Mouse (Mus musculus): ENCODE data around the gene Olfr548-ps1. TPM values are rescaled to one million over a fixed set of nuclear protein-coding genes. Genes with fewer than 3 reads are reported as not detected.
"Not testable (repeated sequence)": the region's sequence is repeated elsewhere in the genome, so short reads cannot be mapped to it uniquely, and the experiment has no call there.

Gene Olfr548-ps1
- polyA plus RNA-seq (2015; fragmentation: Nextera tagmentation; extraction: Ambion mirVana), result not detected in 2 replicates

GRCm38 (mm10) chr7:102540596-102540995, at the start of gene Olfr548-ps1:
Olfr548-ps1 (plus strand) TSS chr7:102540896.
- no peaks in the 10 kb centered on the region for H3K36me3 ChIP-seq (ENCODE audit: poor library complexity, severe bottlenecking)
- H3K27ac ChIP-seq, result no peak within 1 kb of the TSS
- H3K27me3 ChIP-seq, result no peaks in the 10 kb centered on the region
- H3K4me1 ChIP-seq, result no peaks in the 10 kb centered on the region
- 86% methylated on average over 2 of the region's 2 CpGs for WGBS
- no peak within 1 kb of the TSS for H3K4me3 ChIP-seq
- H3K9ac ChIP-seq, result no peak within 1 kb of the TSS
- ATAC-seq, result no peak
- no peak within 1 kb of the TSS for H3K4me2 ChIP-seq
- H3K9me3 ChIP-seq (replicated peaks), result no peaks in the 10 kb centered on the region

- not testable (repeated sequence) for ATAC-seq
Observed at GRCm38 (mm10) chr7:102494416-102494815, 46.3 kb upstream of the Olfr548-ps1 start.

DNA sequence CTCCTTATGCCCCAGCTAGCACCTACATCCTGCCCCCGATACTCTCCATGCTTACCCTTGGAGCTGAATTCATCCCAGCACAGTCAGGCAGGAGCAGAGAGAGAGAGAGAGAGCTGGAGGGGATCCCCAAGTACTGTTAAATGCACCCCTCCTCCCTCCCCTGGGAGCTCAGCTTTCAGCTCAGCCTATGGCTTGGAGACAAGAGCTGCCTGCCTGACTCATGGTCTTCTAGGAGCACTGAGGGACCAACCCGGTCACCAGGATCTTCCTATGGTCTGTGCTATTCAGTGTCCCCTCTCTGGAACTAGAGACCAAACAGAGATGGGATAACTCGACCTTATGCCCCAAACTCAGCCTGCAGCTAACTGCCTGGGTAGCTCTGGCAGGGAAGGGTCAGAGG, 41.2 kb upstream of the Olfr548-ps1 start, which contains the start of gene Olfr545:
Gene Olfr545, minus strand, starts transcription at position 101 of the 400 bp plus-strand sequence.
- no peaks in the 10 kb centered on the region for H3K4me1 ChIP-seq
- 71% methylated on average over 3 of the region's 3 CpGs for WGBS
- H3K36me3 ChIP-seq (ENCODE audit: poor library complexity, severe bottlenecking), result no peaks in the 10 kb centered on the region
- no peak within 1 kb of the TSS for H3K27ac ChIP-seq
- H3K27me3 ChIP-seq, result no peaks in the 10 kb centered on the region
- H3K9me3 ChIP-seq (replicated peaks), result no peaks in the 10 kb centered on the region
- no peak within 1 kb of the TSS for H3K4me3 ChIP-seq
- no peak within 1 kb of the TSS for H3K4me2 ChIP-seq
- H3K9ac ChIP-seq, result no peak within 1 kb of the TSS
- ATAC-seq, result no peak

More at GRCm38 (mm10) chr7:102494416-102494815, 46.3 kb upstream of the Olfr548-ps1 start:
- not testable (repeated sequence) for H3K4me3 ChIP-seq; H3K4me1 ChIP-seq; H3K4me2 ChIP-seq; H3K9me3 ChIP-seq (replicated peaks); H3K27ac ChIP-seq; H3K9ac ChIP-seq; H3K36me3 ChIP-seq (ENCODE audit: poor library complexity, severe bottlenecking); H3K27me3 ChIP-seq
- 60% methylated on average over 6 of the region's 7 CpGs for WGBS

DNA sequence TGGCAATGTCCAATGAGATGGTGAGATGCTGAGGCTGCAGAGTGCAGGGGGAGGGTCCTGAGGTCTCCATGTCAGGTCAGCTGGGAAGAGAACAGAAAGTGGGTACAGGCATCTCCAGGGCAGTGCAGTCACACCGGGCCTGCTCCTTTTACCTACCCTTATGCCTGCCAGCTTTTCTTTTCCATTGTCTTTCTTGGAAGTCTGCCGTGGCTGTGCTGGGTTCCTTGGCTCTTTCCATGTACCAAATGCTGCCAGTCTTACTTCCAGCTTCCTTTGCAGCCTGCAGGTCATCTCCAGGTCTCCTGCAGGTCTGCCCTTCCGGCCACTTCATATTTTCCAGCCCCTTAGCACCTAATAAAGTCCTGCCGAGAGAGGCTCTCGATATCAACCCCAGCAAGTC, 38.7 kb upstream of the Olfr548-ps1 start:
- Histone ChIP-seq H3K27me3 (no peaks in the 10 kb centered on the region), H3K4me2 (no peak overlapping the region), H3K4me3 (no peak overlapping the region), H3K4me1 (no peaks in the 10 kb centered on the region), H3K36me3 (ENCODE audit: poor library complexity, severe bottlenecking) (no peaks in the 10 kb centered on the region), H3K27ac (no peak overlapping the region), H3K9ac (no peak overlapping the region), H3K9me3 (replicated peaks) (no peaks in the 10 kb centered on the region)
- ATAC-seq, result no peak
- WGBS, result 87% methylated on average over 5 of the region's 5 CpGs

- 51% methylated on average over 3 of the region's 3 CpGs for WGBS
- peak; percentile 89 for ATAC-seq
- H3K4me2 ChIP-seq, result no peak overlapping the region
Observed at GRCm38 (mm10) chr7:102506848-102507247, 33.8 kb upstream of the Olfr548-ps1 start.

GRCm38 (mm10) chr7:102508066-102508465, 32.6 kb upstream of the Olfr548-ps1 start:
- Histone ChIP-seq H3K4me2 (no peak overlapping the region), H3K27me3 (0 out of 2 replicates have a peak, but pooled peaks cover 5% of the 10 kb centered on the region), H3K27ac (no peak overlapping the region), H3K9me3 (replicated peaks) (no peaks in the 10 kb centered on the region), H3K4me1 (no peaks in the 10 kb centered on the region), H3K36me3 (ENCODE audit: poor library complexity, severe bottlenecking) (no peaks in the 10 kb centered on the region), H3K9ac (no peak overlapping the region), H3K4me3 (no peak overlapping the region)
- no peak for ATAC-seq
- WGBS, result 90% methylated on average over 9 of the region's 9 CpGs

More at GRCm38 (mm10) chr7:102506848-102507247, 33.8 kb upstream of the Olfr548-ps1 start:
- Histone ChIP-seq H3K9ac (no peak overlapping the region), H3K4me1 (no peaks in the 10 kb centered on the region), H3K27ac (no peak overlapping the region), H3K4me3 (no peak overlapping the region), H3K27me3 (0 out of 2 replicates have a peak, but pooled peaks cover 5% of the 10 kb centered on the region), H3K9me3 (replicated peaks) (no peaks in the 10 kb centered on the region), H3K36me3 (ENCODE audit: poor library complexity, severe bottlenecking) (no peaks in the 10 kb centered on the region)

DNA sequence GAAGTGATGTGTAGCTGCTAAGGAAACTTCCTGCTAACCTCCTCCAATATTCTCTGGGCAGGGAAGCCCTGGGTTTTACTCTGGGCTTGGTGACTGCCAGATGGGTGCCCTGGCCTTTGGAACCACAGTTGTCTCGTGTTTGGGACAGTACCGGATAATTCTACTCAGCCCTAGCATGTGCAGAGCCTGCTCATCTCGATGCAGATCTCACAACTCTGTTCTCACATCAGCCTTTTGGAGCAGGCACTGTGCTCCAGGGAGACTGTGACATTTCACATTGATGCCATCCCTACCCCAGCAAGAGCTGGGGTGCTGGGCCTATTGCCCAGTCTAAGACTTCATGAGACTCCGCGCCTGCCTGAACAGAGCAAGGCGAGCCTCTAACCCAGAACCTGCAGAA, 32.0 kb upstream of the Olfr548-ps1 start:
- no peaks in the 10 kb centered on the region for H3K4me1 ChIP-seq
- 88% methylated on average over 6 of the region's 6 CpGs for WGBS
- H3K9ac ChIP-seq, result no peak overlapping the region
- no peaks in the 10 kb centered on the region for H3K9me3 ChIP-seq (replicated peaks)
- ATAC-seq, result no peak
- peaks cover 7% of the 10 kb centered on the region; the same call in 1 of the 2 replicates for H3K27me3 ChIP-seq
- no peak overlapping the region for H3K4me2 ChIP-seq
- no peak overlapping the region for H3K4me3 ChIP-seq
- H3K27ac ChIP-seq, result no peak overlapping the region
- no peaks in the 10 kb centered on the region for H3K36me3 ChIP-seq (ENCODE audit: poor library complexity, severe bottlenecking)

GRCm38 (mm10) chr7:102509726-102510125, 31.0 kb upstream of the Olfr548-ps1 start:
- Histone ChIP-seq H3K4me3 (no peak overlapping the region), H3K9me3 (replicated peaks) (no peaks in the 10 kb centered on the region), H3K9ac (no peak overlapping the region), H3K27me3 (peaks cover 15% of the 10 kb centered on the region; the same call in 1 of the 2 replicates), H3K4me1 (no peaks in the 10 kb centered on the region), H3K27ac (no peak overlapping the region), H3K36me3 (ENCODE audit: poor library complexity, severe bottlenecking) (no peaks in the 10 kb centered on the region), H3K4me2 (no peak overlapping the region)
- ATAC-seq, result no peak
- whole genome bisulfite sequencing, result 69% methylated on average over 7 of the region's 7 CpGs

DNA sequence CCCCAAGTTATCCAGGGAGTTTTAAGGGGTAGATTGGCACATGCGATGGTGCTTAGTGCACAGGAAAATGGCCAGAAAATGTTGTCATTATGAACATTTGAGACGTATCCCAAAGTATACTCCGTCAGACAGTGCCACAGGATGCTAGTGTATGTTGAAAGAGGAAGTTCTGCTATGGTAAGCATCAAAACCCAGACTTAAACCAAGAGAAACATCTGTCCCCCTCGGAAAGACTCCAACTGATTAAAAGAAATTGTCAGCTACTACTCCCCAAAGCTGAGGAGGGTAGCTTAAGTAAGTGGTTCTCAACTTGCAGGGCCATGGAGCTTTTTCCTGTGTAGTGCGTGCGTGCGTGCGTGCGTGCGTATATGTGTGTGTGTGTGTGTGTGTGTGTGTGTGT, 28.8 kb upstream of the Olfr548-ps1 start:
- no peaks in the 10 kb centered on the region for H3K9me3 ChIP-seq (replicated peaks)
- no peak overlapping the region for H3K27ac ChIP-seq
- no peak overlapping the region for H3K4me3 ChIP-seq
- WGBS, result 93% methylated on average over 10 of the region's 10 CpGs
- H3K4me2 ChIP-seq, result no peak overlapping the region
- peaks cover 15% of the 10 kb centered on the region; the same call in 1 of the 2 replicates for H3K27me3 ChIP-seq
- H3K36me3 ChIP-seq (ENCODE audit: poor library complexity, severe bottlenecking), result no peaks in the 10 kb centered on the region
- 0 out of 2 replicates have a peak, but pooled peaks cover 10% of the 10 kb centered on the region for H3K4me1 ChIP-seq
- H3K9ac ChIP-seq, result no peak overlapping the region
- ATAC-seq, result no peak

GRCm38 (mm10) chr7:102512814-102513435, 27.8 kb upstream of the Olfr548-ps1 start:
- Histone ChIP-seq H3K4me1 (peaks cover 18% of the 10 kb centered on the region; the same call in 1 of the 2 replicates), H3K27me3 (peaks cover 15% of the 10 kb centered on the region; the same call in 1 of the 2 replicates), H3K27ac (no peak overlapping the region), H3K36me3 (ENCODE audit: poor library complexity, severe bottlenecking) (no peaks in the 10 kb centered on the region), H3K4me2 (peak overlapping the region; percentile 84), H3K9ac (peak overlapping the region; percentile 74), H3K9me3 (replicated peaks) (no peaks in the 10 kb centered on the region), H3K4me3 (peak overlapping the region; percentile 50)
- peak; percentile 97 for ATAC-seq
- WGBS, result 2% methylated on average over 54 of the region's 54 CpGs

DNA sequence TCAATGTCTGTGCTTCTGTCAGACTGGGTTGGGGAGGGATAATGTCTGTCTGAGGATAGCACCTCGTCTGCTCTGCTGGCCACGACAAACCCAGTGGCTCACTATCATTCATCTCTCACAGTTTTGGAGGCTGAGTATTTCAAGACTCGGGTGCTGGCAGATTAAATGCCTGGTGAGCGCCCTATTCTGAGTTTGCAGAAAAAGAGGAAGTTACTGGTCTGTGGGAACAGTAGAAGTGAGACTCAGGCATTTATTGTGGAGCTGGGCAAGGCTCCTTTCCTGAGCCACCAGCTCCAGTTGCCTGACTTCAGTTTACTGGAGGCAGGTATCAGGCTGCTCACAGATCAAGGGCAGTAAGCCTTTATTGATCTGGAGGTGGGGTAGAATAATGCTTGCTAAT, 26.6 kb upstream of the Olfr548-ps1 start:
- peaks cover 18% of the 10 kb centered on the region; the same call in 1 of the 2 replicates for H3K4me1 ChIP-seq
- H3K4me3 ChIP-seq, result no peak overlapping the region
- H3K27ac ChIP-seq, result no peak overlapping the region
- H3K4me2 ChIP-seq, result no peak overlapping the region
- H3K36me3 ChIP-seq (ENCODE audit: poor library complexity, severe bottlenecking), result no peaks in the 10 kb centered on the region
- H3K9me3 ChIP-seq (replicated peaks), result no peaks in the 10 kb centered on the region
- WGBS, result 85% methylated on average over 4 of the region's 4 CpGs
- no peak for ATAC-seq
- peaks cover 15% of the 10 kb centered on the region; the same call in 1 of the 2 replicates for H3K27me3 ChIP-seq
- no peak overlapping the region for H3K9ac ChIP-seq

DNA sequence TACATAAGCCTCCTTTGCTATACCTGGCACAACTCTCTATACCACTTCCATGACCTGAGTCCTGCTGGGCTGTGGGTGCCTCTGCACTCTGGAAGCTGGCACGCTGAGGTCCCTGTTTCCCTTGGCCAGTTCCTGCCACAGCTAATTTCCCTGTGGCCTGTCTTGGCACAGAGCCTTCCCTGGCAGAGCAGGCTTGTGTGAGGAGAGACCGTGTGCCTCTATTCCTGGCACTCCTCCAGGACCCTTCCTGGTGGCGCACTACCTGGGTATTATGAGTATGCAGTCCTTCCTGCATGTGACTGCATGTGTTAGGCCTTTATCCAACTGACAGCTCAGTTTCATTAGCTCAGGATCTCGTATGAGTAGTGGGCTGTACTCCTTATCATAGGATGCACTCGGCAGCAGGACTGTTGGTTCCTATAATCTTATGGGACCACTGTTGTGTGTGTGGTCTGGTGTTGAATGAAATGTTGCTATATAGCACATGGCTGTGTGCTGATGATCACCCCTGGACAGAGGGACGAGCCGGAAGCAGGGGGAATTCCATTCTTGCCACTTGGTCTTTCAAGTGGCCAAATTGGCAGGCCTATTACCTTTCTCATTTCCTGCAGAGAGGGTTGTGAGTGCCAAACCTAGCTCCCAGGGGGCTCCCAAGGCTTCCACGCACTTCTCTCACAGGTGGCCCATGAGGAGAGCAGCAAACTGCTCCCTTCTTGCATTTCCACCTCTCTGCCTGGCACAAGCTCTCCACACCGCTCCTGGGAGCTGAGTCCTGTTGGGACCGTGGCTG, 24.2 kb upstream of the Olfr548-ps1 start:
- no peak overlapping the region for H3K4me3 ChIP-seq
- no peak for ATAC-seq
- peaks cover 14% of the 10 kb centered on the region; the same call in 1 of the 2 replicates for H3K27me3 ChIP-seq
- H3K4me1 ChIP-seq, result peaks cover 18% of the 10 kb centered on the region; the same call in 1 of the 2 replicates
- no peak overlapping the region for H3K27ac ChIP-seq
- no peaks in the 10 kb centered on the region for H3K36me3 ChIP-seq (ENCODE audit: poor library complexity, severe bottlenecking)
- 62% methylated on average over 10 of the region's 10 CpGs for WGBS
- H3K4me2 ChIP-seq, result no peak overlapping the region
- no peaks in the 10 kb centered on the region for H3K9me3 ChIP-seq (replicated peaks)
- H3K9ac ChIP-seq, result no peak overlapping the region

Data from forebrain, embryonic 13.5 days (tissue).